Mouse (Mus musculus) hindbrain, embryonic 11.5 days (tissue): Measurements from ENCODE around the gene St5. TPM values are rescaled to one million over a fixed set of nuclear protein-coding genes. Genes with fewer than 3 reads are reported as not detected.

Experiments
- ATAC-seq: fragments of 200-750 bp; cut with Nextera tagmentation; 2 replicates; pipeline ENCODE4 v1.8.0; 2017; ENCODE audit warnings: mild to moderate bottlenecking, moderate TSS enrichment, moderate library complexity; ENCODE audit not compliant: low FRiP score
- DNase-seq: peaks from one replicate; pipeline ENCODE4 v3.0.0-alpha.2; 2015; ENCODE audit warnings: low spot score
- H3K27ac ChIP-seq: fragments of 300-500 bp; sonication (generic); 2 replicates; pipeline ENCODE4 v1.5.1; 2014; ENCODE audit warnings: mild to moderate bottlenecking, low read depth, low read length
- H3K27me3 ChIP-seq: fragments of 300-500 bp; sonication (generic); 2 replicates; pipeline ENCODE4 v1.6.1; 2014; ENCODE audit warnings: mild to moderate bottlenecking, low read length, moderate library complexity, mixed read lengths; ENCODE audit not compliant: control insufficient read depth, insufficient read depth
- H3K36me3 ChIP-seq: fragments of 300-500 bp; sonication (generic); 2 replicates; pipeline ENCODE4 v1.6.1; 2014; ENCODE audit warnings: mild to moderate bottlenecking, low read length, moderate library complexity, mixed read lengths; ENCODE audit not compliant: control insufficient read depth, insufficient read depth
- H3K4me1 ChIP-seq: fragments of 300-500 bp; sonication (generic); replicated peaks from 2 replicates; pipeline ENCODE4 v1.6.1; 2014; ENCODE audit warnings: low read length, mixed read lengths; ENCODE audit not compliant: control insufficient read depth, insufficient read depth
- H3K4me2 ChIP-seq: fragments of 300-500 bp; sonication (generic); replicated peaks from 2 replicates; pipeline ENCODE4 v1.6.1; 2014; ENCODE audit warnings: mild to moderate bottlenecking, low read depth, low read length
- H3K4me3 ChIP-seq: fragments of 300-500 bp; sonication (generic); 2 replicates; pipeline ENCODE4 v1.5.1; 2014; ENCODE audit warnings: low read depth, low read length
- H3K9ac ChIP-seq: fragments of 300-500 bp; sonication (generic); 2 replicates; pipeline ENCODE4 v1.6.1; 2014; ENCODE audit warnings: low read depth, low read length
- H3K9me3 ChIP-seq: fragments of 300-500 bp; sonication (generic); 2 replicates; pipeline ENCODE4 v1.6.1; 2016; ENCODE audit warnings: low read length; ENCODE audit not compliant: control insufficient read depth
- WGBS: fragments of 180-500 bp; shearing (Covaris S2); extraction: QIAGEN DNeasy Blood & Tissue Kit; methylation state at CpG from one replicate; pipeline ENCODE4 v1.1.7; 2014; 5-methylcytosine and 5-hydroxymethylcytosine counted together
- polyA plus RNA-seq: library from polyadenylated mRNA; unstranded; fragments of >200 nt; fragmentation: Nextera tagmentation; extraction: Ambion mirVana; gene quantifications from 2 replicates; pipeline ENCODE4 v1.2.1, GENCODE M21; 2014

St5 gene
- 32.5 and 39.7 TPM in 2 replicates for polyA plus RNA-seq

GRCm38 (mm10) chr7:109703190-109704015 lies at the start of gene St5, which contains the start of gene Akip1:
St5 (minus strand) TSS chr7:109703605.
Akip1 (plus strand) TSS chr7:109703690.
- H3K4me1 ChIP-seq, result no peaks in the 10 kb centered on the region
- H3K27ac ChIP-seq, result 0 out of 2 replicates have a peak within 1 kb of the TSS, but pooled peaks have one; percentile 17
- 1% methylated on average over 61 of the region's 61 CpGs for WGBS
- no peaks in the 10 kb centered on the region for H3K9me3 ChIP-seq
- H3K9ac ChIP-seq, result peak within 1 kb of the TSS; percentile 64
- peak within 1 kb of the TSS; percentile 50 for H3K4me2 ChIP-seq
- H3K36me3 ChIP-seq, result no peaks in the 10 kb centered on the region
- peak; percentile 97 for DNase-seq
- ATAC-seq, result peak; percentile 98
- H3K27me3 ChIP-seq, result no peaks in the 10 kb centered on the region
- H3K4me3 ChIP-seq, result peak within 1 kb of the TSS; percentile 56

DNA sequence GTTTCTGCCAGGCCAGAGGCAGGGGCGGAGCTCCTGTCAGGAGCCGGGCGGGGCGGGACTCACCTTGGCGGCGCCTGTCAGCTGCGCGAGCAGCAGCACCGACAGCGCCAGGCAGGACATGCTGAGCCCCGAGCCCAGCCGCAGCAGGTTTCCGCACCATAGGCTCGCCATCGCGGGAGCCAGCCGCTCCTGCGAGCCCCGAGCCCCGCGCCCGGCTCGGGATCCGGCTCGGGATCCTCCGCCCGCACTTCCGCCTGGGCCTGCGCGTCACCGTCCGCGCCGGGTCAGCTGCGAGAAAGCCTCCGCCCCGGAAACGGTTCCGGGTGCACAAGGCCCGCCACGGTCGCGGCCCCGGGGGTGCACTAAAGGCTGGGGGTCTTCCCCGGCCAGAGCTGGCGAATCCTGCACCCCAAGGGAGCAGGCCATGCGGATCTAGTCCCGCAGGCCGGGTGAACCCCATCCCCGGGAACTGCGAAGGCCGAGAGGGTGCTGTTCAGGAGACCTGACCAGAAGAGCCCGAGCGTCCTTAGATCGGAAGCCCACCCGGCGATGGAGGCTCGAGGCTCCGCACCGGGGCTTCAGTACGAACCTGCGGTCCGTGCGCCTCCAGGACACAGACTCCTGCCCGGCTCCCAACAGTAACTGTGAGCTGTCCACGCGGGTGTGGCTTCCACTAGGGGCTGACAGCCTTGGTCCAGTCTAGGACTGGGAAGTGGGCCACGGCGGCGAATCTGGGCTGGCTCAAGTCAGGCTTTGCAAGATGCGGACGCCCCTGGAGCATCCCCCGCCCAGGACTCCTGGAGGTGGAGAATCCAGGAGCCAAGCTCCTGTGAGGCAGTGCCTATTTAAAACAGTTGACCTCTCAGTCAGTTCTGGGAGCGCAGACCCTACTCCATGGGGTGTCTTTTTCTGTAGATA lies 48.9 kb upstream of the St5 start, which contains the start of gene Tmem9b:
Gene Tmem9b, minus strand, starts transcription at position 868 of the 918 bp plus-strand sequence.
- ATAC-seq, result peak; percentile 92
- H3K4me2 ChIP-seq, result peak within 1 kb of the TSS; percentile 71
- H3K4me3 ChIP-seq, result peak within 1 kb of the TSS; percentile 76
- peak within 1 kb of the TSS; percentile 56 for H3K27ac ChIP-seq
- peak within 1 kb of the TSS; percentile 95 for H3K9ac ChIP-seq
- H3K4me1 ChIP-seq, result no peaks in the 10 kb centered on the region
- H3K36me3 ChIP-seq, result no peaks in the 10 kb centered on the region
- peak; percentile 87 for DNase-seq
- WGBS, result under 1% methylated on average over 61 of the region's 74 CpGs
- no peaks in the 10 kb centered on the region for H3K27me3 ChIP-seq
- H3K9me3 ChIP-seq, result no peaks in the 10 kb centered on the region

DNA sequence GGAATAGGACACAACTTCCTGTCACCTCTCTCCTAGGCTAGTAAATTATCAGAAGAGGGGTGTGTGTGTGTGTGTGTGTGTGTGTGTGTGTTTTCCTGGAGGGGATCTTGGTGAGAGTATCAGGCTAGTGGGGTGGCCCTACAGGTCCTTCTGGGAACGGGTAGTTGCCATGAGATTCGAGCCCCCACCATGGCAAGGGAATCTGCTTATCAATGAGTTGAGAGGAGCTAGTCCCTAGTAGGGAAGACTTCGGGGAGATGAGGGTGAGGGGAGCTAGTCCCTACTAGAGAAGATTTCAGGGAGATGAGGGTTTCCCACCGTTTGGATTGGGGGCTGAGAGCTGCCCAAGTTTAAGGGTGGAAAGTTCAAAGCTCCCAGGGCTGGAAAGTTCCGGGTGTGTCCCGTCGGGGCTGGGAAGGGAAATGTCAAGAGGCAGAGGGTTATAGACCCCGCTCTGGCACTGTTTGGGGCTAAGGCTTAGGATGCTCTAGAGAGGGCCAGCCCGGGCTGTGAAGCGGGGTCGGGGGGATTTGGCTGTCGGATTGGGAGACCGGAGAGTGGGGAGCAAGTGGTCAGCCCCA lies 48.1 kb upstream of the St5 start:
- no peaks in the 10 kb centered on the region for H3K9me3 ChIP-seq
- no peaks in the 10 kb centered on the region for H3K36me3 ChIP-seq
- DNase-seq (no peak), ATAC-seq (peak; percentile 4)
- no peaks in the 10 kb centered on the region for H3K4me1 ChIP-seq
- H3K4me3 ChIP-seq, result peak overlapping the region; percentile 76
- H3K27me3 ChIP-seq, result no peaks in the 10 kb centered on the region
- H3K9ac ChIP-seq, result peak overlapping the region; percentile 95
- WGBS, result 2% methylated on average over 13 of the region's 13 CpGs
- H3K4me2 ChIP-seq, result peak overlapping the region; percentile 71
- peak overlapping the region; percentile 56 for H3K27ac ChIP-seq

DNA sequence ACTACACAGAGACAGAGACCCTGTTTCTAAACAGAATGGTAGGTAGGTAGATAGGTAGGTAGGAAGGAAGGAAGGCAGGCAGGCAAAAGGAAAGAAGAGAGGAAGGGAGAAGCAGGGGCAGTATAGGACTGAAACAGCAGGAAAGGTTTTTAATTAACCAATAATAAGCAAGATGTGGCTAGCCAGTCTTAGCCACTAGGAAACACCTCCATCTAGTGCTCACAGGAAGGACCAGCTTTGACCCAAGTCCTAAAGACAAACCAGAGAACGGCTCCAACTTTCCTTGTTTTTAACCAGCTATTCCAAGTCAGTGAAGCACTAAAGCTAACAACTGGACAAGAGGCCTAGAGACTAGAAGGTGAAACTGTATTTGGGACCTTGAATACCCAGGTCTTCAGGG lies 44.3 kb upstream of the St5 start:
- Histone ChIP-seq H3K36me3 (no peaks in the 10 kb centered on the region), H3K27ac (no peak overlapping the region), H3K4me2 (no peak overlapping the region), H3K9ac (no peak overlapping the region), H3K4me3 (no peak overlapping the region), H3K27me3 (no peaks in the 10 kb centered on the region), H3K9me3 (no peaks in the 10 kb centered on the region), H3K4me1 (no peaks in the 10 kb centered on the region)
- DNase-seq, result no peak
- no peak for ATAC-seq
- 45% methylated on average over 1 of the region's 1 CpGs for WGBS

GRCm38 (mm10) chr7:109741703-109742102 lies 38.3 kb upstream of the St5 start:
- Histone ChIP-seq H3K4me2 (no peak overlapping the region), H3K27ac (no peak overlapping the region), H3K36me3 (no peaks in the 10 kb centered on the region; the same call in 1 of the 2 replicates), H3K9me3 (no peaks in the 10 kb centered on the region), H3K9ac (no peak overlapping the region), H3K27me3 (no peaks in the 10 kb centered on the region), H3K4me3 (no peak overlapping the region), H3K4me1 (no peaks in the 10 kb centered on the region)
- no peak for ATAC-seq
- 88% methylated on average over 4 of the region's 4 CpGs for WGBS
- no peak for DNase-seq

- no peak for DNase-seq
- Histone ChIP-seq H3K9me3 (no peaks in the 10 kb centered on the region), H3K36me3 (no peaks in the 10 kb centered on the region; the same call in 1 of the 2 replicates), H3K4me3 (no peak overlapping the region), H3K4me2 (no peak overlapping the region), H3K9ac (no peak overlapping the region), H3K27ac (no peak overlapping the region), H3K27me3 (no peaks in the 10 kb centered on the region), H3K4me1 (no peaks in the 10 kb centered on the region)
- 93% methylated on average over 1 of the region's 1 CpGs for WGBS
- no peak for ATAC-seq
Measured at GRCm38 (mm10) chr7:109741060-109741459, 37.7 kb upstream of the St5 start.

- Histone ChIP-seq H3K4me2 (no peak overlapping the region), H3K9me3 (no peaks in the 10 kb centered on the region), H3K27ac (no peak overlapping the region), H3K4me3 (no peak overlapping the region), H3K4me1 (no peaks in the 10 kb centered on the region), H3K36me3 (no peaks in the 10 kb centered on the region; the same call in 1 of the 2 replicates), H3K9ac (no peak overlapping the region), H3K27me3 (no peaks in the 10 kb centered on the region)
- ATAC-seq (no peak), DNase-seq (no peak)
- WGBS, result 87% methylated on average over 5 of the region's 5 CpGs
Measured at GRCm38 (mm10) chr7:109739822-109740370, 36.5 kb upstream of the St5 start.

DNA sequence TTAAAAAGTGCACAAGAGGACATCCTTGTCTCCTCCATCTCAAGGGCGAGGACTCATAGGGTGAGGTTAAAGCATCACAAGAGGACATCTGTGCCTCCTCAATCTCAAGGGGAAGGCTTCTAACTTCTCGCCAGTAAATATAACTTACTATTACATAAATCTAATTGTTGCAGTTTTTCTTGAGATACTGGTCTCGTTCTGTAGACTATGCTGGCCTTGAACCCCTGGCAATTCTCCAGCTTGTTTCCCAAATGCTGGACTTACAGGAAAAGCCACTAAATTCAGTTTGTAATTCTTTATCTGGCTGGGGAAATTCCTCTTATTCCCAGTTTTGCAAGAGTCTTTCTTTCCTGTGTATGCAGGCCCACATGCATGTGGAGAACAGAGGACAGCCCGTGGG lies 31.4 kb upstream of the St5 start:
- H3K4me2 ChIP-seq, result no peak overlapping the region
- no peaks in the 10 kb centered on the region for H3K27me3 ChIP-seq
- WGBS, result 93% methylated on average over 4 of the region's 4 CpGs
- DNase-seq, result no peak
- no peak overlapping the region for H3K4me3 ChIP-seq
- H3K36me3 ChIP-seq, result no peaks in the 10 kb centered on the region; the same call in 1 of the 2 replicates
- no peak overlapping the region for H3K9ac ChIP-seq
- H3K27ac ChIP-seq, result no peak overlapping the region
- H3K9me3 ChIP-seq, result no peaks in the 10 kb centered on the region
- H3K4me1 ChIP-seq, result no peaks in the 10 kb centered on the region
- no peak for ATAC-seq
